Mouse (Mus musculus): ENCODE measurements at regions not wholly inside any gene's neighbourhood (a gene's known extent, or its start where the extent isn't known, plus 50 kb on each side); places are given as distances from the start of the nearest gene placed in this dataset.
"Not testable (repeated sequence)": the region's sequence is repeated elsewhere in the genome, so short reads cannot be mapped to it uniquely, and the experiment has no call there.

- DNase-seq (ENCODE audit: low spot score) (no peak), ATAC-seq (ENCODE audit: low FRiP score) (no peak)
- H3K9me3 ChIP-seq (ENCODE audit: control insufficient read depth, low read length), result no peaks in the 10 kb centered on the region
- H3K4me2 ChIP-seq (replicated peaks; ENCODE audit: low read depth, low read length), result no peak overlapping the region
- H3K36me3 ChIP-seq (ENCODE audit: control insufficient read depth, insufficient read depth, low read length), result no peaks in the 10 kb centered on the region
- H3K27me3 ChIP-seq (ENCODE audit: control insufficient read depth, insufficient read depth, low read length), result no peaks in the 10 kb centered on the region
- H3K4me3 ChIP-seq (ENCODE audit: low read depth, low read length), result no peak overlapping the region
- no peak overlapping the region for H3K27ac ChIP-seq (ENCODE audit: low read depth, low read length)
- H3K4me1 ChIP-seq (replicated peaks; ENCODE audit: control insufficient read depth, insufficient read depth, low read length), result no peaks in the 10 kb centered on the region
- 50% methylated on average over 1 of the region's 1 CpGs for WGBS
- H3K9ac ChIP-seq (ENCODE audit: low read depth, low read length), result no peak overlapping the region
Measured at GRCm38 (mm10) chr12:45489029-45489428, 414.5 kb upstream of the Stxbp6 start.

- ATAC-seq (ENCODE audit: low FRiP score) (no peak), DNase-seq (ENCODE audit: low spot score) (no peak)
- H3K4me2 ChIP-seq (replicated peaks; ENCODE audit: low read depth, low read length), result no peak overlapping the region
- H3K36me3 ChIP-seq (ENCODE audit: control insufficient read depth, insufficient read depth, low read length), result no peaks in the 10 kb centered on the region
- H3K27me3 ChIP-seq (ENCODE audit: control insufficient read depth, insufficient read depth, low read length), result no peaks in the 10 kb centered on the region
- no peaks in the 10 kb centered on the region for H3K9me3 ChIP-seq (ENCODE audit: control insufficient read depth, low read length)
- H3K4me1 ChIP-seq (replicated peaks; ENCODE audit: control insufficient read depth, insufficient read depth, low read length), result no peaks in the 10 kb centered on the region
- H3K27ac ChIP-seq (ENCODE audit: low read depth, low read length), result no peak overlapping the region
- no peak overlapping the region for H3K9ac ChIP-seq (ENCODE audit: low read depth, low read length)
- H3K4me3 ChIP-seq (ENCODE audit: low read depth, low read length), result no peak overlapping the region
Measured at GRCm38 (mm10) chr12:45476881-45477280, 402.4 kb upstream of the Stxbp6 start.

GRCm38 (mm10) chr12:45468093-45468492 lies 393.6 kb upstream of the Stxbp6 start:
- no peak for ATAC-seq (ENCODE audit: low FRiP score)
- Histone ChIP-seq H3K4me2 (replicated peaks; ENCODE audit: low read depth, low read length) (no peak overlapping the region), H3K36me3 (ENCODE audit: control insufficient read depth, insufficient read depth, low read length) (no peaks in the 10 kb centered on the region), H3K27ac (ENCODE audit: low read depth, low read length) (no peak overlapping the region), H3K9ac (ENCODE audit: low read depth, low read length) (no peak overlapping the region), H3K9me3 (ENCODE audit: control insufficient read depth, low read length) (no peaks in the 10 kb centered on the region), H3K4me3 (ENCODE audit: low read depth, low read length) (no peak overlapping the region), H3K27me3 (ENCODE audit: control insufficient read depth, insufficient read depth, low read length) (no peaks in the 10 kb centered on the region), H3K4me1 (replicated peaks; ENCODE audit: control insufficient read depth, insufficient read depth, low read length) (no peaks in the 10 kb centered on the region; the same call in 1 of the 2 replicates)
- no peak for DNase-seq (ENCODE audit: low spot score)
- WGBS, result 91% methylated on average over 3 of the region's 3 CpGs

GRCm38 (mm10) chr12:45467058-45467457 lies 392.5 kb upstream of the Stxbp6 start:
- Histone ChIP-seq H3K4me1 (replicated peaks; ENCODE audit: control insufficient read depth, insufficient read depth, low read length) (no peaks in the 10 kb centered on the region; the same call in 1 of the 2 replicates), H3K4me3 (ENCODE audit: low read depth, low read length) (no peak overlapping the region), H3K4me2 (replicated peaks; ENCODE audit: low read depth, low read length) (no peak overlapping the region), H3K9me3 (ENCODE audit: control insufficient read depth, low read length) (no peaks in the 10 kb centered on the region), H3K9ac (ENCODE audit: low read depth, low read length) (no peak overlapping the region), H3K36me3 (ENCODE audit: control insufficient read depth, insufficient read depth, low read length) (no peaks in the 10 kb centered on the region), H3K27me3 (ENCODE audit: control insufficient read depth, insufficient read depth, low read length) (no peaks in the 10 kb centered on the region), H3K27ac (ENCODE audit: low read depth, low read length) (no peak overlapping the region)
- 62% methylated on average over 2 of the region's 2 CpGs for WGBS
- ATAC-seq (ENCODE audit: low FRiP score) (no peak), DNase-seq (ENCODE audit: low spot score) (peak; percentile 27)

- H3K9ac ChIP-seq (ENCODE audit: low read depth, low read length), result no peak overlapping the region
- H3K9me3 ChIP-seq (ENCODE audit: control insufficient read depth, low read length), result no peaks in the 10 kb centered on the region
- 66% methylated on average over 3 of the region's 3 CpGs for WGBS
- no peaks in the 10 kb centered on the region for H3K27me3 ChIP-seq (ENCODE audit: control insufficient read depth, insufficient read depth, low read length)
- no peak overlapping the region for H3K4me3 ChIP-seq (ENCODE audit: low read depth, low read length)
- peak; percentile 83 for ATAC-seq (ENCODE audit: low FRiP score)
- H3K4me1 ChIP-seq (replicated peaks; ENCODE audit: control insufficient read depth, insufficient read depth, low read length), result no peaks in the 10 kb centered on the region; the same call in 1 of the 2 replicates
- H3K27ac ChIP-seq (ENCODE audit: low read depth, low read length), result no peak overlapping the region
- H3K4me2 ChIP-seq (replicated peaks; ENCODE audit: low read depth, low read length), result no peak overlapping the region
- peak; percentile 62 for DNase-seq (ENCODE audit: low spot score)
- H3K36me3 ChIP-seq (ENCODE audit: control insufficient read depth, insufficient read depth, low read length), result no peaks in the 10 kb centered on the region
Measured at GRCm38 (mm10) chr12:45466066-45466465, 391.6 kb upstream of the Stxbp6 start.

GRCm38 (mm10) chr12:45464952-45465351 lies 390.4 kb upstream of the Stxbp6 start:
- DNase-seq (ENCODE audit: low spot score) (no peak), ATAC-seq (ENCODE audit: low FRiP score) (no peak)
- no peak overlapping the region for H3K27ac ChIP-seq (ENCODE audit: low read depth, low read length)
- H3K36me3 ChIP-seq (ENCODE audit: control insufficient read depth, insufficient read depth, low read length), result no peaks in the 10 kb centered on the region
- H3K27me3 ChIP-seq (ENCODE audit: control insufficient read depth, insufficient read depth, low read length), result no peaks in the 10 kb centered on the region
- no peaks in the 10 kb centered on the region; the same call in 1 of the 2 replicates for H3K4me1 ChIP-seq (replicated peaks; ENCODE audit: control insufficient read depth, insufficient read depth, low read length)
- H3K4me3 ChIP-seq (ENCODE audit: low read depth, low read length), result no peak overlapping the region
- 69% methylated on average over 2 of the region's 2 CpGs for WGBS
- H3K4me2 ChIP-seq (replicated peaks; ENCODE audit: low read depth, low read length), result no peak overlapping the region
- H3K9me3 ChIP-seq (ENCODE audit: control insufficient read depth, low read length), result no peaks in the 10 kb centered on the region
- H3K9ac ChIP-seq (ENCODE audit: low read depth, low read length), result no peak overlapping the region

- not testable (repeated sequence) for H3K4me1 ChIP-seq (replicated peaks; ENCODE audit: control insufficient read depth, insufficient read depth, low read length)
- 87% methylated on average over 8 of the region's 8 CpGs for WGBS
Measured at GRCm38 (mm10) chr12:45458746-45459145, 384.2 kb upstream of the Stxbp6 start.

GRCm38 (mm10) chr12:45443512-45444190 lies 369.1 kb upstream of the Stxbp6 start:
- no peaks in the 10 kb centered on the region for H3K4me1 ChIP-seq (replicated peaks; ENCODE audit: control insufficient read depth, insufficient read depth, low read length)
- H3K27me3 ChIP-seq (ENCODE audit: control insufficient read depth, insufficient read depth, low read length), result no peaks in the 10 kb centered on the region
- H3K27ac ChIP-seq (ENCODE audit: low read depth, low read length), result no peak overlapping the region
- 62% methylated on average over 8 of the region's 8 CpGs for WGBS
- no peaks in the 10 kb centered on the region for H3K9me3 ChIP-seq (ENCODE audit: control insufficient read depth, low read length)
- DNase-seq (ENCODE audit: low spot score), result peak; percentile 65
- peak; percentile 83 for ATAC-seq (ENCODE audit: low FRiP score)
- H3K4me2 ChIP-seq (replicated peaks; ENCODE audit: low read depth, low read length), result no peak overlapping the region
- no peak overlapping the region for H3K4me3 ChIP-seq (ENCODE audit: low read depth, low read length)
- H3K9ac ChIP-seq (ENCODE audit: low read depth, low read length), result no peak overlapping the region
- H3K36me3 ChIP-seq (ENCODE audit: control insufficient read depth, insufficient read depth, low read length), result no peaks in the 10 kb centered on the region

More at GRCm38 (mm10) chr12:45458746-45459145, 384.2 kb upstream of the Stxbp6 start:
- H3K4me3 ChIP-seq (ENCODE audit: low read depth, low read length); H3K27ac ChIP-seq (ENCODE audit: low read depth, low read length); H3K9me3 ChIP-seq (ENCODE audit: control insufficient read depth, low read length); H3K4me2 ChIP-seq (replicated peaks; ENCODE audit: low read depth, low read length); H3K27me3 ChIP-seq (ENCODE audit: control insufficient read depth, insufficient read depth, low read length); H3K9ac ChIP-seq (ENCODE audit: low read depth, low read length); H3K36me3 ChIP-seq (ENCODE audit: control insufficient read depth, insufficient read depth, low read length); DNase-seq (ENCODE audit: low spot score); ATAC-seq (ENCODE audit: low FRiP score): not testable (repeated sequence)

GRCm38 (mm10) chr12:45442474-45442873 lies 368.0 kb upstream of the Stxbp6 start:
- H3K9me3 ChIP-seq (ENCODE audit: control insufficient read depth, low read length), result no peaks in the 10 kb centered on the region
- H3K9ac ChIP-seq (ENCODE audit: low read depth, low read length), result no peak overlapping the region
- no peak overlapping the region for H3K27ac ChIP-seq (ENCODE audit: low read depth, low read length)
- ATAC-seq (ENCODE audit: low FRiP score), result no peak
- 68% methylated on average over 4 of the region's 4 CpGs for WGBS
- no peak overlapping the region for H3K4me3 ChIP-seq (ENCODE audit: low read depth, low read length)
- H3K36me3 ChIP-seq (ENCODE audit: control insufficient read depth, insufficient read depth, low read length), result no peaks in the 10 kb centered on the region
- no peaks in the 10 kb centered on the region for H3K27me3 ChIP-seq (ENCODE audit: control insufficient read depth, insufficient read depth, low read length)
- no peak overlapping the region for H3K4me2 ChIP-seq (replicated peaks; ENCODE audit: low read depth, low read length)
- no peak for DNase-seq (ENCODE audit: low spot score)
- no peaks in the 10 kb centered on the region for H3K4me1 ChIP-seq (replicated peaks; ENCODE audit: control insufficient read depth, insufficient read depth, low read length)
